Mouse (Mus musculus) MN1 (cell line): ENCODE data around the gene Unc93a.
"Not testable (repeated sequence)": the region's sequence is repeated elsewhere in the genome, so short reads cannot be mapped to it uniquely, and the experiment has no call there.

Experiments
- DNase-seq: peaks from one replicate; pipeline ENCODE4 v3.0.0-alpha.2; 2016; ENCODE audit warnings: low spot score

Unc93a gene

DNA sequence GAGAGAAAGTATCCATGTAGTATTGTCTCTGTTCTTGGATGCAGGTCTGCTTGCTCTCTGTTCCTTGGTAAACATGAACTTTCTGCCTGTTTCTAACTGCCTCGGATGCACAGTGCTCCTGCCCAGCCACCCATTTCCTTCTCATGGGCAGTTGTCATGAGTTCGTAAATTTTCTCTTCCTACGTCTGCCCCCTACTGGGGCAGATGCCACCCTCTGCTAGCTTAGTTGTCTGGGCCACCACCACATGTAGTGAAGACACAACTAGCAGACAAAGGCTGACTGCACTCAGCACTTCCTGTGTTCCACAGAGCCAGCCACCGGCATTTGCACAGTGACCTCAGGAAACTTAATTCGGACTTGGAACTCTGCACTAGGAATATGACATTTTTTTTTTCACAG, 62.4 kb downstream of the Unc93a start:
- not testable (repeated sequence) for DNase-seq

DNA sequence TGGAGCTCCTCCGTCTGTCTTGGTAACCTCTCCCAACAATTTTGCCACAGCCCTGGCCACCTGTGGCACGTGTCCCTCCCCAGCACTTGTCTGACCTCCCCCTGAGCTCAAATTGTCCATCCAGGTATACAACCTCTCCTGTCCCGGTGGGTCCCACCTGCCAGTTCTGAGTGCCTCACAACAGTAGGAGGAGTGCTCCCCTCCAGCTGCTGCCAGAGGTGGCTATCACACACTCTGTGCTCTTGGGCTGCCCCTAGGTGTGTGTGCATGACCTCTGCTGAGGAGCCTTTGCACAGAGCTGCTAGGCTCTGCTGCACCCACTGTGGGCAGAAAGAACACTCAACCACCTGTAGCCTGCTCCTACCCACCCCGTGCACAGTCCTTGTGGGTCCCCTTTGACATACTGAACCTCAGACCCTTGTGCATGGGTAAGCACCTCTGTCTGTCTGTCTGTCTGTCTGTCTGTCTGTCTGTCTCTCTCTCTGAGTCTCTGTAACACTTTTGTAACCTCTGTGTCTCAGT, 63.7 kb downstream of the Unc93a start:
- DNase-seq = not testable (repeated sequence)

DNA sequence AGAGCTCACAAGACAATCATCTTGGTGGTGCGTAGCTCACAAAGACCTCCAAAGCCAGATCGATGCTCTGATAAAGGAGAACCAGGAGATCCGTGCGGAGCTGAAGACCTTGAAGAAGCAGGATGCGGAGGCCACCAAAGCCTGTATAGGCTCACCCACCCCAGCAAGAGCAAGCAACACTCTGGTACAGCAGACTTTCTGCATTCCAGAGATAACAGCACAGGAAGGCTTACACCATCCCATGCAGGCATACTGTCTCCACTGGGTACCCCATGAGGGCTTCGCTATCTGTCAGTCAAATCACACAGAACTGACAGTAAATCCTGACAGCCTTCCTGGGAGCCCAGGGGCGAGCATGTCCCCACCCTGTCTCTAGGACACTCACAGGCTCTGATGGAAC, 68.7 kb downstream of the Unc93a start:
- DNase-seq = not testable (repeated sequence)

DNA sequence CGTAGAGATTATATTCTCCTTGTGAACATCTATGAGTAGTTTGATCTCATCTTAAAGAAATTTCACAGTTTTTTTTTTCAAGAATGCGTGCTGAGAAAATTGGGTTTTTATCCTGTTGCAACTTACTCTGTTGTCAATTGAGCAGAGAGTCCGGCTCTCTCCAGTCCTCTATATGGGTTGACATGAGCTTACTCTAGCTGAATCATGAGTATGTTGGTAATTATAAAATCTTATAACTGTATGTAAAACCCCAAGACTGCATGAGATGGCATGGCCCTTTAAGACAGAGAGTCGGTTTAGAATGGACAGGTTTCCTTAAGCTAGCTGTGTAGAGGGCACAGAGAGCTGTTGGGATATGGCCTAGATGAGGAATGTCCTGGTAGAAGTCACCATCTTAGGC, 70.8 kb downstream of the Unc93a start, which contains the start of gene Tcp10b:
TSS of gene Tcp10b (plus strand) at position 301 of the 400 bp plus-strand sequence.
- not testable (repeated sequence) for DNase-seq
